Mouse (Mus musculus) hindbrain, embryonic 16.5 days (tissue): ENCODE measurements around the gene Pak7. TPM values are rescaled to one million over a fixed set of nuclear protein-coding genes. Genes with fewer than 3 reads are reported as not detected.

Source experiments
- polyA plus RNA-seq: library from polyadenylated mRNA; unstranded; fragments of >200 nt; fragmentation: Nextera tagmentation; extraction: Ambion mirVana; gene quantifications from 2 replicates; pipeline ENCODE4 v1.2.1, GENCODE M21; 2015

Gene Pak7
- polyA plus RNA-seq, 1 experiment from 2014 or later: 25.1 TPM

Other genes starting within 250 kb of the Pak7 start
- gene Ankef1, start 113.9 kb upstream of the Pak7 start, polyA plus RNA-seq: 1.0 and 1.1 TPM in 2 replicates